Mouse (Mus musculus) erythroblast, embryonic 14.5 days (primary cell): ENCODE measurements around the gene Il13ra1.

Experiments
- GATA1 ChIP-seq: IDR thresholded peaks from 2 replicates; pipeline ENCODE4 v1.6.1; 2012; ENCODE audit warnings: low read length, inconsistent platforms, mixed read lengths
- TAL1 ChIP-seq: IDR thresholded peaks from 3 replicates; pipeline ENCODE4 v1.6.1; 2012; ENCODE audit warnings: low read length, inconsistent platforms, mixed read lengths

DNA sequence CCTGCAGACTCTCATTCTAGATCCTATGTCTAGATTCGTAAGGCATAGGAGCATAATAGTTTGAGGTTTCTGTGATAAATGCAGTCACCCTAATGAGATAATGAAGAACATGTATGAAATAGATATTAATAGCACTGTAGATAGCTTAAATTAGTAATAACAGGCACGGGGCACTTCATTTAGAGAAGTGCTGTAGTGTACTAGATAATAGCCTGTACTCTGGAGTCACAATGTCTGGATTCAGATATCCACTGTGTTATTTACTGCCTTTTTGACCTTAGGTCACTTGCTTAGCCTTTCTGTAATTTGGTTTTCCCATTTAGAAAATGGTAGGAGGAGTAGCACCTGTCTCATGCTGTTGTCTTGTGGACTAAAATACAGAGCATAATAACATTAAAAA is 44.8 kb downstream of the Il13ra1 start:
- TF ChIP-seq TAL1 (no peak), GATA1 (no peak)
